Mouse (Mus musculus) CH12.LX (cell line): ENCODE measurements around the gene Galnt17. TPM values are rescaled to one million over a fixed set of nuclear protein-coding genes. Genes with fewer than 3 reads are reported as not detected.

ENCODE experiments used
- DNase-seq: peaks from one replicate; pipeline ENCODE4 v3.0.0-alpha.2; 2013; ENCODE audit errors: extremely low read depth
- H3K27ac ChIP-seq: 2 replicates; pipeline ENCODE4 v1.5.1; 2012; ENCODE audit warnings: low read depth, mild to moderate bottlenecking, control low read depth, moderate library complexity; ENCODE audit not compliant: insufficient read depth
- H3K27me3 ChIP-seq: replicated peaks from 2 replicates; pipeline ENCODE3; 2012; ENCODE audit warnings: inconsistent platforms
- H3K36me3 ChIP-seq, 2 experiments: replicated peaks in 1 of 2; 2 replicates each; pipeline versions ENCODE3 to v1.6.1; 2012; ENCODE audit warnings: inconsistent platforms in 1 of 2, low read length in 1 of 2, mild to moderate bottlenecking in 1 of 2, mixed read lengths in 1 of 2, moderate library complexity in 1 of 2; ENCODE audit not compliant: control insufficient read depth in 1 of 2, insufficient read depth in 1 of 2
- H3K4me1 ChIP-seq, 2 experiments: 2 replicates each; pipeline ENCODE4 v1.6.1; 2012; ENCODE audit warnings: inconsistent platforms in 1 of 2, moderate library complexity in 1 of 2; ENCODE audit not compliant: insufficient read depth in 2 of 2, control insufficient read depth in 1 of 2
- H3K4me2 ChIP-seq: 2 replicates; pipeline ENCODE4 v1.6.1; 2012; ENCODE audit warnings: low read depth, mild to moderate bottlenecking, control low read depth; ENCODE audit not compliant: poor library complexity, insufficient read depth, severe bottlenecking
- H3K4me3 ChIP-seq, 3 experiments: fragments of 150-350 bp in 1 of 3; sonication (generic) in 1 of 3; replicated peaks in 1 of 3; 2 replicates each; pipeline versions ENCODE3 to v1.5.1; 2011 to 2012; ENCODE audit warnings: low read depth in 2 of 3, low read length in 2 of 3, mild to moderate bottlenecking in 2 of 3, moderate library complexity in 2 of 3, control low read depth in 1 of 3, improper control_type of control experiment in 1 of 3, inconsistent platforms in 1 of 3, mixed read lengths in 1 of 3; ENCODE audit not compliant: poor library complexity in 1 of 3
- H3K79me2 ChIP-seq: replicated peaks from 2 replicates; pipeline ENCODE4 v1.6.1; 2012; ENCODE audit warnings: mild to moderate bottlenecking, moderate library complexity; ENCODE audit not compliant: control insufficient read depth, poor library complexity, insufficient read depth, severe bottlenecking; ENCODE audit errors: extremely low read depth
- H3K9ac ChIP-seq: 2 replicates; pipeline ENCODE4 v1.6.1; 2012; ENCODE audit warnings: low read depth, mild to moderate bottlenecking, control low read depth, moderate library complexity; ENCODE audit not compliant: insufficient read depth
- H3K9me3 ChIP-seq: replicated peaks from 2 replicates; pipeline ENCODE3; 2012; ENCODE audit warnings: low read length, inconsistent platforms, mixed read lengths
- CHD2 ChIP-seq: IDR thresholded peaks from 2 replicates; pipeline ENCODE4 v1.6.1; 2011; ENCODE audit warnings: low read length, improper control_type of control experiment
- CTCF ChIP-seq, 2 experiments: IDR thresholded peaks in 1 of 2; conservative IDR thresholded peaks in 1 of 2; 2 replicates each; pipeline ENCODE4 v1.5.1; 2011 to 2012; ENCODE audit warnings: low read depth in 2 of 2, low read length in 2 of 2, improper control_type of control experiment in 1 of 2, inconsistent platforms in 1 of 2, mild to moderate bottlenecking in 1 of 2, moderate library complexity in 1 of 2
- KAT2A ChIP-seq: IDR thresholded peaks from 2 replicates; pipeline ENCODE4 v1.6.1; 2012; ENCODE audit warnings: low read length, improper control_type of control experiment, inconsistent platforms; ENCODE audit not compliant: insufficient replicate concordance
- MAFK ChIP-seq: IDR thresholded peaks from 2 replicates; pipeline ENCODE4 v1.6.1; 2011; ENCODE audit warnings: low read length, improper control_type of control experiment; ENCODE audit not compliant: insufficient replicate concordance
- MAZ ChIP-seq: IDR thresholded peaks from 2 replicates; pipeline ENCODE4 v1.6.1; 2012; ENCODE audit warnings: low read depth, mild to moderate bottlenecking, inconsistent platforms, low read length, improper control_type of control experiment, moderate library complexity
- MEF2A ChIP-seq: IDR thresholded peaks from 2 replicates; pipeline ENCODE4 v1.6.1; 2014; ENCODE audit warnings: low read depth, mild to moderate bottlenecking, inconsistent platforms, low read length, improper control_type of control experiment, borderline replicate concordance
- MYC ChIP-seq: IDR thresholded peaks from 2 replicates; pipeline ENCODE4 v1.6.1; 2011; ENCODE audit warnings: low read depth, mild to moderate bottlenecking, improper control_type of control experiment, low read length
- NELFE ChIP-seq: IDR thresholded peaks from 2 replicates; pipeline ENCODE4 v1.6.1; 2011; ENCODE audit warnings: low read depth, low read length, improper control_type of control experiment
- NRF1 ChIP-seq: IDR thresholded peaks from 2 replicates; pipeline ENCODE4 v1.6.1; 2014; ENCODE audit warnings: low read depth, mild to moderate bottlenecking, inconsistent platforms, low read length, improper control_type of control experiment, moderate library complexity
- PAX5 ChIP-seq: IDR thresholded peaks from 2 replicates; pipeline ENCODE4 v1.6.1; 2012; ENCODE audit warnings: low read length, inconsistent platforms, mixed read lengths
- POLR2A ChIP-seq: IDR thresholded peaks from 2 replicates; pipeline ENCODE4 v1.6.1; 2011; ENCODE audit warnings: low read depth, mild to moderate bottlenecking, improper control_type of control experiment, low read length
- POLR2AphosphoS2 ChIP-seq: IDR thresholded peaks from 2 replicates; pipeline ENCODE4 v1.6.1; 2011; ENCODE audit warnings: low read depth, low read length, improper control_type of control experiment
- RCOR1 ChIP-seq: conservative IDR thresholded peaks from 2 replicates; pipeline ENCODE4 v1.6.1; 2012; ENCODE audit warnings: low read depth, mild to moderate bottlenecking, inconsistent platforms, low read length, improper control_type of control experiment
- TBP ChIP-seq: conservative IDR thresholded peaks from 2 replicates; pipeline ENCODE4 v1.6.1; 2011; ENCODE audit warnings: low read depth, low read length, improper control_type of control experiment
- TCF12 ChIP-seq: IDR thresholded peaks from 2 replicates; pipeline ENCODE4 v1.6.1; 2014; ENCODE audit warnings: low read depth, mild to moderate bottlenecking, inconsistent platforms, low read length, improper control_type of control experiment
- UBTF ChIP-seq: IDR thresholded peaks from 2 replicates; pipeline ENCODE4 v1.6.1; 2012; ENCODE audit warnings: low read depth, mild to moderate bottlenecking, inconsistent platforms, low read length, improper control_type of control experiment, moderate library complexity
- USF1 ChIP-seq: IDR thresholded peaks from 2 replicates; pipeline ENCODE4 v1.6.1; 2014; ENCODE audit warnings: low read depth, mild to moderate bottlenecking, inconsistent platforms, low read length, improper control_type of control experiment
- USF2 ChIP-seq: conservative IDR thresholded peaks from 2 replicates; pipeline ENCODE4 v1.6.1; 2011; ENCODE audit warnings: low read depth, low read length, improper control_type of control experiment
- ZC3H11A ChIP-seq: IDR thresholded peaks from 2 replicates; pipeline ENCODE4 v1.6.1; 2012; ENCODE audit warnings: low read depth, mild to moderate bottlenecking, inconsistent platforms, low read length, improper control_type of control experiment
- dilution Hi-C: fragments of 300-500 bp; cut with MboI; formaldehyde crosslinking; loops from 2 replicates; pipeline ENCODE4 v1.14.3; 2020; ENCODE audit warnings: low sequenced_read_pairs; ENCODE audit not compliant: extremely low pct_unique_long_range_greater_than_20kb, extremely low pct_ligation_motif_present
- in situ Hi-C: fragments of 300-500 bp; cut with MboI; formaldehyde crosslinking; loops from 3 replicates; pipeline ENCODE4 v1.14.3; 2019; ENCODE audit warnings: low sequenced_read_pairs, low pct_ligation_motif_present, low pct_unique_long_range_greater_than_20kb, mixed read lengths
- polyA plus RNA-seq: library from polyadenylated mRNA; unstranded; fragments of >175 nt; gene quantifications from 2 replicates; pipeline ENCODE4 v1.2.1, GENCODE M21; 2012; ENCODE audit warnings: low read depth; ENCODE audit not compliant: insufficient read length
- total RNA-seq, 2 experiments: library from RNA; depleted of rRNA; stranded (reverse); fragments of 300-350 nt in 1 of 2; fragments of >200 nt in 1 of 2; gene quantifications; 2 replicates each; pipeline ENCODE4 v1.2.3; 2012 to 2014

The Galnt17 gene
- total and polyA plus RNA-seq, 3 experiments: 0.09 TPM; not detected in 2

DNA sequence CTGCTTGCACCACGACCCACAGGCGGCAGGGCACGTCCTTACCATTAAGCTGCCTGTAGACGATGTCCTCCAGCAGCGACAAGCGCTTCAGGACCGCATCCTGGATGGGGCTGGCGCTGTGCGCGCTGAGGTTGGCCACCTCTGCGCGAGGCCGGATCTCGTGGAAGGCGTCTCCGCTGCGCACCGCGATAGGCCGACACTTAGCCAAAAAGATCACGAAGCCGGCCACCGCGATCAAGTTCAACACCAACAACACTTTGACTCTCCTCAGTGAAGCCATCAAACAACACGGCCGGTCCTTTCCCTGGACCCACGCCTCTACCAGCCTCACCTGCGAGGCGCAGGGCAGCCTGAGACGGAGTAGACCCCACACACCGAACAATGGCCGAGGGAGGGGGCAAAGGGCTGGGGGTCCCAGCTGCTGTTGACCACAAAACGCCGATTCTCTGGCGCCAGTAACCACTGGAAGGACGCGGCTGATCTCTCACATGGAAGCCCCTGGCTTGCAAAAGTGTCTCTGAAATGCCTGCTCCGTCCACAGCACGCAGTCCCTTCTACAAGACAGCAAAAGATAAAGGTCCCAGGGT lies 1.9 kb downstream of the Galnt17 start:
- no peak for TF ChIP-seq RCOR1
- no peak for TF ChIP-seq PAX5
- no peak for TF ChIP-seq NRF1
- no peak for TF ChIP-seq TBP

DNA sequence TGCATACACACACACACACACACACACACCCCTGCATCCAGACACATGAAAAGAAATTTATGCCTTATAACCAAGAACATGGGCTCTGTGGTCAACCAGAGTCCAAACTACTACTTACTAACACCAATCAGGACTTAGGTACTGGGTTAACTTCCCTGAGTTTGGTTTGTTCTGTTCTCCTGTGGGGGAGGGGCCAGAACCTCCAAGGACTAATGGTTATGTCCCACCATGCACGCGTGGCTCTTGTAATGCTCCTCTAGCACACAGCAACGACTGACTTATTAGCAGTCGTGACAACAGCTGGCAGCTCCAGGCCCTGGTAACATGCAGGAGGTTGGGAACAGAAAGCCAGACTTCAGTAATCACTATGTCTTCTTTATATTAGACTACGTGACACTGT lies 3.1 kb downstream of the Galnt17 start:
- Histone ChIP-seq H3K9ac (no peak overlapping the region), H3K4me1 (no peaks in the 10 kb centered on the region), H3K4me3 (no peak overlapping the region), H3K4me2 (no peak overlapping the region), H3K79me2 (no peaks in the 10 kb centered on the region), H3K36me3 (no peaks in the 10 kb centered on the region), H3K27me3 (no peaks in the 10 kb centered on the region), H3K27ac (no peak overlapping the region), H3K9me3 (peaks cover 82% of the 10 kb centered on the region)
- dilution Hi-C loops: no loop called here
- no peak for DNase-seq
- in situ Hi-C loops: no loop called here
- TF ChIP-seq UBTF: no peak
- TF ChIP-seq MYC: no peak
- TF ChIP-seq USF2: no peak
- no peak for TF ChIP-seq CTCF (conservative IDR thresholded peaks at IDR 0.05 in 1 of 2, IDR thresholded peaks at IDR 0.05 in 1 of 2; ENCODE audit: low read depth in 2 of 2, low read length in 2 of 2)
- no peak for TF ChIP-seq TBP
- no peak for TF ChIP-seq KAT2A
- TF ChIP-seq NRF1: no peak
- TF ChIP-seq POLR2AphosphoS2: no peak
- no peak for TF ChIP-seq POLR2A
- TF ChIP-seq CHD2: no peak
- TF ChIP-seq MEF2A: no peak
- TF ChIP-seq MAFK: no peak
- no peak for TF ChIP-seq TCF12
- no peak for TF ChIP-seq ZC3H11A
- TF ChIP-seq PAX5: no peak
- TF ChIP-seq NELFE: no peak
- TF ChIP-seq USF1: no peak
- TF ChIP-seq MAZ: no peak
- TF ChIP-seq, all 38 proteins: peak for 0

More for the DNA sequence above, 1.9 kb downstream of the Galnt17 start:
- no peak for DNase-seq
- H3K36me3 ChIP-seq: no peaks in the 10 kb centered on the region
- dilution Hi-C loops: no loop called here
- H3K4me3 ChIP-seq: no peak overlapping the region
- no peaks in the 10 kb centered on the region for H3K27me3 ChIP-seq
- no peaks in the 10 kb centered on the region for H3K4me1 ChIP-seq
- H3K4me2 ChIP-seq: no peak overlapping the region
- H3K79me2 ChIP-seq: no peaks in the 10 kb centered on the region
- no peak overlapping the region for H3K9ac ChIP-seq
- in situ Hi-C loops: no loop called here
- peaks cover 83% of the 10 kb centered on the region for H3K9me3 ChIP-seq
- no peak overlapping the region for H3K27ac ChIP-seq
